Mouse (Mus musculus) forebrain, postnatal 0 days (tissue): ENCODE measurements at regions not wholly inside any gene's neighbourhood (a gene's known extent, or its start where the extent isn't known, plus 50 kb on each side); places are given as distances from the start of the nearest gene placed in this dataset.

Experiments used
- ATAC-seq: fragments of 200-750 bp; cut with Nextera tagmentation; 2 replicates; pipeline ENCODE4 v1.8.0; 2017; ENCODE audit warnings: mild to moderate bottlenecking, moderate library complexity
- DNase-seq: peaks from one replicate; pipeline ENCODE4 v3.0.0-alpha.2; 2015
- H3K27ac ChIP-seq: fragments of 300-500 bp; sonication (generic); 2 replicates; pipeline ENCODE4 v1.5.1; 2014; ENCODE audit warnings: low read depth, mild to moderate bottlenecking, antibody characterized with exemption, low read length, moderate library complexity, mixed read lengths
- H3K27me3 ChIP-seq: fragments of 300-500 bp; sonication (generic); 2 replicates; pipeline ENCODE4 v1.6.1; 2014; ENCODE audit warnings: mild to moderate bottlenecking, low read length, mixed read lengths; ENCODE audit not compliant: insufficient read depth
- H3K36me3 ChIP-seq: fragments of 300-500 bp; sonication (generic); 2 replicates; pipeline ENCODE4 v1.6.1; 2014; ENCODE audit warnings: mild to moderate bottlenecking, moderate library complexity; ENCODE audit not compliant: insufficient read depth
- H3K4me1 ChIP-seq: fragments of 300-500 bp; sonication (generic); 2 replicates; pipeline ENCODE4 v1.6.1; 2014; ENCODE audit warnings: antibody characterized with exemption; ENCODE audit not compliant: insufficient read depth
- H3K4me2 ChIP-seq: fragments of 300-500 bp; sonication (generic); 2 replicates; pipeline ENCODE4 v1.6.1; 2014; ENCODE audit warnings: low read depth, mild to moderate bottlenecking, moderate library complexity
- H3K4me3 ChIP-seq: fragments of 300-500 bp; sonication (generic); 2 replicates; pipeline ENCODE4 v1.5.1; 2014; ENCODE audit warnings: low read depth, low read length, mixed read lengths
- H3K9ac ChIP-seq: fragments of 300-500 bp; sonication (generic); 2 replicates; pipeline ENCODE4 v1.6.1; 2014; ENCODE audit warnings: mild to moderate bottlenecking
- H3K9me3 ChIP-seq: fragments of 300-500 bp; sonication (generic); 2 replicates; pipeline ENCODE4 v1.6.1; 2016; ENCODE audit warnings: low read length
- CTCF ChIP-seq: sonication (generic); IDR thresholded peaks from 2 replicates; pipeline ENCODE4 v1.5.1; 2016; ENCODE audit warnings: antibody characterized with exemption, control low read depth, low read depth
- WGBS: fragments of 180-500 bp; shearing (Covaris S2); extraction: QIAGEN DNeasy Blood & Tissue Kit; methylation state at CpG from one replicate; pipeline ENCODE4 v1.1.7; 2014; 5-methylcytosine and 5-hydroxymethylcytosine counted together

DNA sequence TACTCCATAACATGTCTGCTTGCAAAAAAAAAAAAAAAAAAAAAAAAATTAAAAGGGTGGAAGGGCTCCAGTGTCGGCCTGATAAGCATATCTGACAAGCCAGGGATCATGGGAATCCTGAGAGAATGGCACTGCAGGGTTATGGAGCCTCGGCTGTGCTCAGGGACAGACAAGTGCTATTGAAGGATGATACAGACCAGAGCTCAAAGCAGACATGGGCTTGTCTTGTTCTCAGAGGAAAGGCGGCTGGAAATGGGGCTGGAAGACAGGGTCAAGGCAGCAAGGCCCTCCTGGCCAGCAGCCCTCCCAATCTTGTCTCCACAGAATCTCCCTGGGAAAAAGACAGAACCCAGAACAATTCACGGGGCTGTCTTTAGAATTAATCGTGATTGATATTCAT, 449.0 kb downstream of the Insc start:
- DNase-seq (no peak), ATAC-seq (no peak)
- H3K9me3 ChIP-seq: no peaks in the 10 kb centered on the region
- peaks cover 7% of the 10 kb centered on the region; the same call in 1 of the 2 replicates for H3K4me1 ChIP-seq
- TF ChIP-seq CTCF: no peak
- WGBS: 44% methylated on average over 5 of the region's 5 CpGs
- H3K27me3 ChIP-seq: no peaks in the 10 kb centered on the region
- H3K9ac ChIP-seq: no peak overlapping the region
- no peaks in the 10 kb centered on the region for H3K36me3 ChIP-seq
- H3K4me2 ChIP-seq: no peak overlapping the region
- no peak overlapping the region for H3K4me3 ChIP-seq
- H3K27ac ChIP-seq: no peak overlapping the region

DNA sequence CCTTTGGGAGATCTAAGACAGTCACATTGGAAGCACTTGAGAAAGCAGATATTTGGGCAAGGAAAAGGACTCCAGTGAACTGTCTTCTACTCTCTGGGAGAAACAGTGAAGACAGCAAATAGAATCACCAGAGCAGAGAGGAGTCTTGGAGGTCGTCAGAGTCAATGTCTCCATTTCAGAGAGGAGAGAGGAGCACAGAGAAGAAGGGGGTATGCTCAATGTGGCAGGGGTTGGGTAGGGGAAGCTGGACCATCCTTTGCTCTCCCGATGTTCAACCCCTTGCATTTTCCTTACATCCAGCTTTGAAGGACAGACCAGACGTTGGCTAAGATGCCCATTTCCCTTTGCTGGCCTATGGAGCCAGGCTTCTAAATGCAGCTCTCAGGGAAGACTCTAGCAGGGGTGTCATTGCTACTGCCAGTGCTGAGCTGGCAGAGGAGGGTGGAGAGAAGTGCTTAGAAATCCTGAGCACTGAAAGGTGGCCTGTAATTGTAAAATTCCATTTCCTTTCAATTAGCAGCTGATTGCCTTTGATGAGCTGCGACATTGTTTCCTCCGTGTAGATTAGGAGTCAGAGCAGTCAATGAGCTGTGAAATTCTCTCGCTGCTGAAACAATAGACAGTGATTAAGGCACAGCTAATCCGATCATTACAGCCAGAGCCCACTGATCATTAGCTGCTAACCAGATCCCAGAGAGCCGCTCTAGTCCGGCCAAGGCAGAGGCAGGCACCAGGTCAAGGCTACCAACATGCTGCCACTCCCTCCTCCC, 449.7 kb downstream of the Insc start:
- H3K4me1 ChIP-seq: peaks cover 7% of the 10 kb centered on the region; the same call in 1 of the 2 replicates
- peak; percentile 39 for DNase-seq
- no peaks in the 10 kb centered on the region for H3K36me3 ChIP-seq
- no peak overlapping the region for H3K4me2 ChIP-seq
- no peak overlapping the region for H3K27ac ChIP-seq
- H3K9me3 ChIP-seq: no peaks in the 10 kb centered on the region
- H3K9ac ChIP-seq: no peak overlapping the region
- no peak for TF ChIP-seq CTCF
- no peak overlapping the region for H3K4me3 ChIP-seq
- no peaks in the 10 kb centered on the region for H3K27me3 ChIP-seq
- 7% methylated on average over 9 of the region's 9 CpGs for WGBS
- ATAC-seq: peak; percentile 78

DNA sequence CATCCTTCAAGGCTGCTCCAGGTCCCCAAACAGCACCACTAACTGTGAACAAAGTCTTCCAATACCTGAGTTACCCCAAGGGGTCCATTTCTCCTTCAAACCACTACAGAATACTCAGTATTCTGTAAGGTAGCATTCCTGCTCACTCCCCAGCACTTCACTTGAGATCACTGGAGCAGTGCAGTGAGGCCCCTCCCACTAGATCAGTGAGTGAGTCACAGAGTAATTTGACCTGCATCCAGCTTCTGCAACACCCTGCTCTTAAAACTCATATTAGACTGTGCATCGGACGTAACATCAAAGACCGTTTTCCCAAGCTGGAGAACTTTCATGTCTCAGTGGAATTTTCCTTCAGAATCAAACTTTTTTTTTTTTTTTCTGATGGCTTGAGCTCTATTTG, 461.4 kb downstream of the Insc start:
- DNase-seq (no peak), ATAC-seq (no peak)
- no peak overlapping the region for H3K27ac ChIP-seq
- TF ChIP-seq CTCF: no peak
- 74% methylated on average over 3 of the region's 3 CpGs for WGBS
- H3K9ac ChIP-seq: no peak overlapping the region
- no peaks in the 10 kb centered on the region for H3K4me1 ChIP-seq
- H3K4me2 ChIP-seq: no peak overlapping the region
- no peaks in the 10 kb centered on the region; the same call in 1 of the 2 replicates for H3K27me3 ChIP-seq
- H3K36me3 ChIP-seq: no peaks in the 10 kb centered on the region
- H3K9me3 ChIP-seq: no peaks in the 10 kb centered on the region
- no peak overlapping the region for H3K4me3 ChIP-seq

DNA sequence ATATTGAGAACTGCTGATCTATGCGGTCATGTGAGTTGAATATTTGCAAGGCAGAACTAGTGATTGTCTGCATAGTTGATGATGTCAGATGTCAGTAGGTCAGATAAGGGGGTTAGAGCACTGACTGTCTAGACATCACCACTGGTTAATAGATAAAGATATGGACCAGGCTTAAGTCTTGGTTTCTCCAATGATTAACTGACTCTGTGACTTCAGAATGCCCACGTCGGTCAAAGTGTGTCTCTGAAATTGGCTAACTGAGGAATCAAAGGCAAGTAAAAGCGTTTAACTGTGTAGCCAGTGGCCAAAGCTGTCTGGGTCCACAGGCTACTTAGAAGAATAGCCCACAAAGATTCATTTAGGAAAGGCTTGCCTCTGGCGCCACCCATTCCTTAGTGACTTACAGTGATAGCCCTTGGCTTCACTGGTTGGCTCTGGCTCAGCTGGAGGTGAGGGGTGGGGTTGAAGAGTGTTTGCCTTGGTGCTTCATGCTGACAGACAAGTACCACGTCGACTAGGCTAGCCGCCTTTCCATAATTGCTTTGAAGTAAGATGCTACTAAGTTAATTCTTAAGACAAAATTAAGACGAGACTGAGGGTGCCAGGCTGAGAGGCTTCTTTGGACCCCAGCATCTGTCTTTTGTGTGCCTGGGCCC, 463.1 kb downstream of the Insc start:
- H3K36me3 ChIP-seq: no peaks in the 10 kb centered on the region
- H3K9me3 ChIP-seq: no peaks in the 10 kb centered on the region
- WGBS: 78% methylated on average over 9 of the region's 9 CpGs
- H3K4me3 ChIP-seq: no peak overlapping the region
- no peaks in the 10 kb centered on the region; the same call in 1 of the 2 replicates for H3K27me3 ChIP-seq
- TF ChIP-seq CTCF: no peak
- no peak overlapping the region for H3K4me2 ChIP-seq
- H3K9ac ChIP-seq: no peak overlapping the region
- DNase-seq (no peak), ATAC-seq (no peak)
- H3K27ac ChIP-seq: no peak overlapping the region
- no peaks in the 10 kb centered on the region for H3K4me1 ChIP-seq

DNA sequence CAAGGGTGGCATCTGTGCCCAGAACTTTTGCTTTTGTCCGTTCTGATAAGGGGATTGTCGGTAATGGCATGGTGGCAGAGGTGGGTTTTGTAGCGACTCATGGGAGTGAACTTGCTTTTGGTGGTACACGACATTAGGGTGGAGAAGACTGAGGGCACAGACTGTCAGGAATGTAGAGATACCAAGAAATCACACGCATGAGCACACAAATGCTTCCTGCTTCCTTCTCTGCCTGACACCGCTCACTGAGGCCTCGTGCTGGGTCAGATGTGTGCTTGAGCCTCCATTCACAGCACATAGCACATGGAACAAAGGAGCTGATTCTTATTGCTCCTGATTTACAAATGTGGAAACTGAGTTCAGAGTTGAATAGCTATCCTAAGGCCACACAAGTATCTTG, 465.3 kb downstream of the Insc start:
- no peak for TF ChIP-seq CTCF
- Histone ChIP-seq H3K36me3 (no peaks in the 10 kb centered on the region), H3K9me3 (no peaks in the 10 kb centered on the region), H3K27me3 (no peaks in the 10 kb centered on the region; the same call in 1 of the 2 replicates), H3K9ac (no peak overlapping the region), H3K4me3 (no peak overlapping the region), H3K4me1 (no peaks in the 10 kb centered on the region), H3K27ac (no peak overlapping the region), H3K4me2 (no peak overlapping the region)
- ATAC-seq (no peak), DNase-seq (no peak)
- WGBS: 67% methylated on average over 7 of the region's 7 CpGs

DNA sequence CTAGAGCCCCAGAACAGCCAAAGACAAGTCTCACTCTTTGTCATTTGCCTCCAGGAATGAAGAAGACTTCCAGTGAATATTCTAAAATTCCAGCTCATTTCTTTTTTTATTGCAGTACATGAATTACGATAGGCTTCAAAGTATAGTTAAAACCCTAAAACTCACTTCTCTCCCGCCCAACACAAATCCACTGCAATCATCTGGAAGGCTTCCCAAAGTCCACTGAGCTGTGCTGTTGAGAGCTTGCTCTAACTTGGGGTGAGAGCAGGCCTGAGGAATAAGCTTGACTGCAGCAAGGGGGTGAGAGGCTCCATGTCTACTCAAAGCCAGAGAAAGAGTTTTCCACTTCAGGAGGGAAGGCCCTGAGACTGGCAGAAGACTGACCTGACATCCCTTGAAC, 466.5 kb downstream of the Insc start:
- Histone ChIP-seq H3K4me1 (no peaks in the 10 kb centered on the region), H3K9me3 (no peaks in the 10 kb centered on the region), H3K27ac (no peak overlapping the region), H3K4me3 (no peak overlapping the region), H3K36me3 (no peaks in the 10 kb centered on the region), H3K9ac (no peak overlapping the region), H3K27me3 (no peaks in the 10 kb centered on the region; the same call in 1 of the 2 replicates), H3K4me2 (no peak overlapping the region)
- no peak for ATAC-seq
- 88% methylated on average over 2 of the region's 2 CpGs for WGBS
- no peak for TF ChIP-seq CTCF
- no peak for DNase-seq

DNA sequence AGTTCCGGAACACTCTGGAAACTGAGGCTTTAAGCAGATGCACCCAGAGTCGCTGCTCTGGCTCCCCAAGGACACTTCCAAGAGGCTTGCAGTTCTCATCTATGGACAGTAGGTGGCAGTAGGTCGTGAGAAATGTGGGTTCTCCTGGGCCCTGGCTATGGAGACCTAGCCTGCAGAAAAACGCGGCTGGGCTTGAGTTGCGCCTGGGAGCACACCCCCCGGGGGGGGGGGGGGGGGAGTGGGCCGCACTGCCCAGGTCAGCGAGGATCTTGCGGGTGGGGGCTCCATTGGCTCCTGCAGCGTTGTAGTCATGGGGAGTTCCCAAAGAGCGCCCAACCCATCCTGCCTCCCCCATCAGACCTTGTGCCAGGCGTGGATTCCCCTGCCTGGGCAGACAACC, 473.3 kb downstream of the Insc start:
- ATAC-seq (peak; percentile 95), DNase-seq (peak; percentile 94)
- Histone ChIP-seq H3K36me3 (no peaks in the 10 kb centered on the region), H3K4me3 (peak overlapping the region; percentile 27), H3K27me3 (0 out of 2 replicates have a peak, but pooled peaks cover 5% of the 10 kb centered on the region), H3K9ac (no peak overlapping the region; the same call in 1 of the 2 replicates), H3K9me3 (no peaks in the 10 kb centered on the region), H3K4me1 (peaks cover 7% of the 10 kb centered on the region; the same call in 1 of the 2 replicates), H3K27ac (no peak overlapping the region), H3K4me2 (peak overlapping the region; percentile 56)
- peak; percentile 92 for TF ChIP-seq CTCF
- 4% methylated on average over 12 of the region's 13 CpGs for WGBS
